Mouse (Mus musculus): Measurements from ENCODE around the gene Polr1d.

Gene Polr1d

DNA sequence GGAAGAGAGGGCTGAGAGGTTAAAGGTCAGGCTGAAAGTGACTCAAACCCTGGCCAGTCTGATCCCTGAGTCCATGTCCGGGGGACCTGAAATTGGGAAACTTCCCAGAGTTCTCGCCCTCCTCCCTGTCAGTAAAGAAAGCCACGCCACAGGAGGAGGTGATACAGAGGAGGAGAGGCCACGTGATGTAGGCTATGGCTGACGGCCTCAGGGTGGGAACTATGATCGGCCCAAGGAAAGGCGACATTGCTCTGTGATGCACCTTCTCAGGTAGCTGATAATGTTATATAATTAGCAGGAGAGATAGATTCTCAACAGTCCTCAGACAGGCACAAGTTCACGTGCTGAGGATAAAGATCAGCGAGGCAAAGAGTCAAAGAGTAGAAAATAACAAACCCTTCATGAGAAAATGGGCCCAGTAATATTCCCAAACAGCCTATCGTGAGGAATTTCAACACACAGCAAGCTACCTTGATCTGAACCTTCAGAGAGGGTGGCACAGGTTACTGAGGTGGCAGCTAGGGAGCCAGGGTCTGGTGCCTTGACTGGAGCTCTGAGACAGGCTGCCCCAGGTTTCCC is 20.0 kb upstream of the Polr1d start:
- no peak for DNase-seq

DNA sequence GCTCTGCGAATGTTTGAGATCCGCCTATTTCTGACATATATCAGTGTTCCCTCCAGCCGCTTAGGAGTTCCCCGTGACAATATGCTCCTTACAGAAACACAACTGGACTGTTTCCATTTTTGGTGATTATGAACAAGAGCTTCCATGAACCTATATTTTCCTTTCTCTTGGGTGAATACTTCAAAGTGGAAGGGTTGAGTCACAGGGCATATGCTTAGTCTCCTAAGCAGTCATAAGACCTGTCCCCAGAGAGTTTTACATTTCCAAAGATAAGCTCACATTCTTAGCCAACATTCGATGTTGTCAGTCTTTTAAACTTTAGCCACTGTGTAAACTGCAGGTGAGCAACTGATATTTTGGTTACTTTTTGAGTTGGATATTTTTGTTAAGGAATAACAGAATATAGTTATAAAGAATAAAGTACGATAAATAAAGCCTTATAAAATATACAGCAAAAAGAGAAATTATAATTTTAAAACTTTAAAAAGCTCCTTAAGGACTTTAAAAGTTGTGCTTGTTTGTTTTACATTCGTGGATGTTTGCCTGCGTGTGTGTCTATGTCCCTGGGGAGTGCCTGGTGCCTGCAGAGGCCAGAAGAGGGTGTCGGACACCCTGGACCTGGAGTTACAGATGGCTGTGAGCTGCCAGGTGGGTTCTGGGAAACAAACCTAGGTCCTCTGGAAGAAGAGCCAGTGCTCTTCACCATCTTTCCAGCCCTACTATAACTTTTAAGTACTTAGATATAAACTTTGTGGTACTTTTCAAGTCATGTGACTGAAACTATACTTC is 19.0 kb upstream of the Polr1d start:
- DNase-seq = no peak

DNA sequence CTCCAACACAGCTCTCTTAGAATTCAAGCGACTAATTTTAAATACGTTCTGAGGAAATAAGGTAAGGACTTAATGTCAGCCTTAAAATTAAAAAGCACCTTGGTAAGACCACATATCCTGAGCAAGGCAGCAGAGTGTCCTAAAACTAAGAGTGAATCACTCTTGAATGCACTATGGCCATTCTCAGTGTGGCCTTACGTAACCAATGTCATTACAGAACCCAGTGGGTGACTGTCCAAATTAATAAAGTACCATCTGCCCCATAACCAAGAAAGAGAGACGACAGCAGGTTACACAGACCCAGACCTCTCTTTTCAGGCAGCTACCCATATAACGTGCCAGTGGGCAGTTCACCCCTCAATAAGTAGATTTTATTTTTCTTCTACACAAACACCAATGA is 18.2 kb upstream of the Polr1d start:
- no peak for DNase-seq

DNA sequence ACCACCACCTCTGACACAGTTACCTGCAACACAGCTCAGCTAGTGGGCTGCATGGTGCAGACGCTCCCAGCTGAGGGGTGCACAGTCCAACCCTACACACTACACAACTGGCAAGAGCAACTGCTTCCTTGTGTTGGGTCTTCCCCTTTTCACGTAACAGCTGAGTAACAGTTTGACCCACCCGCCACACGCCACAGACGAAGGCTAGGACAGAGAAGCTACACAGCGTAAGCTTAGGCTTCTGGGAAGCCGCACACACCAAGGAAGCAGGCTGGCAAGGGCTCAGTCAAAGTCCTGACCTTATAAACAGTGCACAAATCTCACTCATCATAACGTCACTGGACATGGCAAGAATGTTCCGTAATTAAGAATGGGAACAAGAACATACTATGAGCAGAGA is 17.5 kb upstream of the Polr1d start:
- peak in 1 of 2 experiments; percentile 31 for DNase-seq

DNA sequence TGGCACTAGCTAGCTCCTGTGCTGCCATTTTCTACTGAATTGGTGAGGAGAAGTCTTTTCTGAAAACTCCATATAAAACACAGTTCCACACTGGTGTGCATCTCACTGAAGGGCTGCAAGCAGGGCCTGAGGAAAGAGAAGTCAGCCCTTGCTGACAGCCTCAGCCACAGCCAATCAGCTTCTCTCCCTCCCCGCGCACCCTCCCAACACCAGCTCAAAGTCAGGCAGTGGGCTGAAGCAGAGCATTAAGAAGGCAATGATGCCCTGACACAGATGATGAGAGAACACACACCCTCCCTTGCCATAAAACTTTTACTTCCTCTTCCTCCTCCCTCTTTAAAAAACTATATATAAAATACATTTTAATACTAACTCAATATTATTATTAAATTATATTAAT is 16.8 kb upstream of the Polr1d start:
- DNase-seq = peak; percentile 74 to 76

DNA sequence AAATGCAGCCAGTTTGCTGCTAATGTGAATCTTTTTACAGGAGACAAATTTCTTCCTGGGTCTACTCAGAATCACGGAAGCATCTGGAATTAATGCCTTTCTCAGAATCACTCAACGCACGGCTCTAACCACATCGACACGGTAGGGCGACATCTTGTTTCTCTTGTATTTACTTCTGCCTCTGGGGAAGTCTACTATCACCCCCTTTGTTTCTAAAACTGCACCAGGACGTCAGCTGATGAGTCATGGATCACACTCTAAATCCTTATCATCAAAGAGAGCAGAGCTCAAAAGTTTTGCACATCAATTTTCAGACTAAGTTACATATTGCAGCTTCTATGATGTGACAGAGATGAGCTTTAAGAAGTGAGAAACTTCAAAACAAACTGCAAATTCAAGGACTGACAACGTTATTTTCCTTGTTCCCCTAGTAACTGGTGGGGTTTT is 13.6 kb upstream of the Polr1d start:
- peak; percentile 35 to 42 for DNase-seq

DNA sequence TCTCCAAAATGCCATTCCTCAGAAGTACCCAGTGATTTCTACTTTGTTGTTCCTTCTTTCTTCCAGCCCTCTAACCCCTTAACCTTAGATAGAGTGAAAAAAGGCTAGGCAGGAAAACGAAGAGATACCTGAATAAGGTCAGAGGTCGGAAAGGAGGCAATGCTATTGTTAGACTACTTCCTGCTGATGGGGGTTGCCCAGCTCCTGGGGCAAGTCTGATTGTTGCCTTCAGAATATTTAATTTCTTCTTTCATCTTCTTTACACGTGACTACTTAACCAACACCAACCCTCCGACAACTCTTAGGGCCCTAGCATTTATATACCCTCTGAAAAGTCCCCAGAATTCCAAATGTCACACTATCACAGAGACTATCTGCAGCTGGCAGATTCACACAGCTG is 10.7 kb upstream of the Polr1d start:
- DNase-seq = no peak

DNA sequence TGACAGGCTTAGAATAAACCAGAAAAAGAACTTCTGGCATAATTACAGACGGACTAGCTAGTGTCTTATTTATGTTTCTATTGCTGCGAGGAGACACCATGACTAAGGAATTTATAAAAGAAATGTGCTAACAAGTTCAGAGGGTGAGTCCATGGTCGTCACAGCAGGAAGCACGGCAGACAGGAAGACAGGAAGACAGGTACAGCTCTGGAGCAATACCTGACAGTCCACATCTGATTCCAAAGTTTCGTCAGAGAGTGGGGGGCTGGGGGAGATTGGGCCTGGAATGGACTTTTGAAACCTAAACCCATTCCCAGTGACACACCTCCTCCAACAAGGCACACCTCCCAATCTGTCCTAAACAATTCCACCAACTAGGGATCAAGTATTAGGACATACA is 9.9 kb upstream of the Polr1d start:
- no peak for DNase-seq

DNA sequence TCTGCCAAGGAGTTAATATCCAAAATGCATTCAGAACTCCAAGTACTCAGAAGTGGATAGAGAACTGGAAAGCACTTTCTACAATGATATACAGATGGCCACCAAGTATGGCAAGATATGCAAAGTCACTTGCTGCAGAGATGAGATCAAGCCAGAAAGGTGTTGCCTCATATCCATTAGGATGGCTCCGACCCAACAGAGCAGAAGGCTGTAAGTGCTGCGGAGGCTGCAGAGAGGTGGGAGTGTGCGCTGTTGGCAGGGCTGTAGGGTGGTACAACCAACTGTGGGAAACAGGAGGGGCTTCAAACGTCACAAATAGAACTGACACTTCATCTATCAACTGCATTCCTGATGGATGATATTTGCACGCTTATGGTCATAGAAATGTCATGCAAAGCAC is 8.0 kb upstream of the Polr1d start:
- DNase-seq = no peak

DNA sequence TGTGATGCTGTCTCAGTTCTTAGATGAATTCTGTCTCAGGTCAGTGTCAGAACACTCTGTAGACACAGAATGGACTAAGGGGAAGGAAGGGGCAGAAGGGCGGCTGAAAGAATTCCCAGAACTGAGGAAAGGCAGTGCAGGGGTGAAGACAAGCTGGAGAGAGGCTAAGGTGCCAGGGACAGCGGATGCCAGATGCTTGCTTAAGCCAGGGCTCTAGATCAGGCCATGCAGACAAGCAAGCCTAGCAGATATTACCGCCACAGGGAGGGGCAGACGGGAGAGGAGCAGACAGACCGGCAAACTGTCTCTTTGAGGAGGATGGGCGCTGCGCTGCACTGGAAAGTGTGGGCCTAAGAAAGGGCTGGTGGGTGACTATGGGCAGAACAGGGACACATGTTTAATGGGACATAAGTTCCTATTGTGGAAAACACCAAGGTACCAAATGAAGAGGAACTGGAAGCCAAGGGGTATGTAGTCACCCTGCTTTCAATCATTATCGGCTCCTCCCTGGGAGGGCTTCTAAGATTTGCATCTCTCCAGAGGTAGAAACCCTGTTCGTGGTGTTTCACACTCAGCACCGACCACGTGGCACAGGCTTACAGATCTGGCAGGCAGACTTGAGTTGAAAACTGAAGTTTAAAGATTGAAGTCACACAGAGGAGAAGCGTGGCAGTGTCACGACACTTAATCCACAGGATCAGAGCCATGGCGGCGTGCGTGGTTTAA is 5.9 kb upstream of the Polr1d start:
- DNase-seq = no peak

DNA sequence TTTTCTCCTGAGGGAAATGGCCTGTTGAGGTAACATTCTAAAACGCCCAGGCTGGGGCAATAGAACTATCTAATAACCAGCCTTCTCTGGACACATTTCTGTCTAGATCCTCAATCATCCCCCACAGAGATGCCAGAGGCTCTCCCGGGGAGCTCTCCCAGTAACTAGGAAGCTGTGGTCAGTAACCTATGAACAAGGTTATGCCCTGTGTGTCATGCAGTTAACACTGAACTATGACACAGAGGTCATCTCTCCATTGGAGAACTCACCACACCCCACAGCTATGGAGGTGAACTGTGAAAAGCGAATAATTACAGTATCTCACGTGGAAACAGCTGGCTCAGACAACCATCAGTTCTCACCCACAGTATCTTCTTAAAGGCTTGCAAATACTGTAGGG is 5.0 kb upstream of the Polr1d start:
- DNase-seq = no peak

DNA sequence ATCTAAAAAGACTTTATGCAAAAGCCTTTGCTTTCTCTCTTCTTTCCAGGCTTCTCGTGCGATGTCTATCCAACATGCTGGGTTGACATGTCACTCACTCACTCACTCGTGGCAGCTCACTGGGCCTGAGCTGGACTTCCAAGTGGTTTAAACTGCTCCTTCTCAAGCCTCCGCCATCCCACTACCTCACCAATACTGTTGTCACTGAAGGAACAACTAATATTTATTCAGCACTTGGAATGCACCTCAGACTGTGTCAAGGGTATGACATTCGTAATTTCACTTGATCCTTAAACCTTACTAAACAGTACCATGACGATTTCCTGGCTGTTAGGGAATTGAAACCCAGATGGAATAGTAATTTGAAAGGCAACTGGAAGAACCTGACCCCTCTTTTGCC is 3.0 kb upstream of the Polr1d start:
- DNase-seq = no peak

DNA sequence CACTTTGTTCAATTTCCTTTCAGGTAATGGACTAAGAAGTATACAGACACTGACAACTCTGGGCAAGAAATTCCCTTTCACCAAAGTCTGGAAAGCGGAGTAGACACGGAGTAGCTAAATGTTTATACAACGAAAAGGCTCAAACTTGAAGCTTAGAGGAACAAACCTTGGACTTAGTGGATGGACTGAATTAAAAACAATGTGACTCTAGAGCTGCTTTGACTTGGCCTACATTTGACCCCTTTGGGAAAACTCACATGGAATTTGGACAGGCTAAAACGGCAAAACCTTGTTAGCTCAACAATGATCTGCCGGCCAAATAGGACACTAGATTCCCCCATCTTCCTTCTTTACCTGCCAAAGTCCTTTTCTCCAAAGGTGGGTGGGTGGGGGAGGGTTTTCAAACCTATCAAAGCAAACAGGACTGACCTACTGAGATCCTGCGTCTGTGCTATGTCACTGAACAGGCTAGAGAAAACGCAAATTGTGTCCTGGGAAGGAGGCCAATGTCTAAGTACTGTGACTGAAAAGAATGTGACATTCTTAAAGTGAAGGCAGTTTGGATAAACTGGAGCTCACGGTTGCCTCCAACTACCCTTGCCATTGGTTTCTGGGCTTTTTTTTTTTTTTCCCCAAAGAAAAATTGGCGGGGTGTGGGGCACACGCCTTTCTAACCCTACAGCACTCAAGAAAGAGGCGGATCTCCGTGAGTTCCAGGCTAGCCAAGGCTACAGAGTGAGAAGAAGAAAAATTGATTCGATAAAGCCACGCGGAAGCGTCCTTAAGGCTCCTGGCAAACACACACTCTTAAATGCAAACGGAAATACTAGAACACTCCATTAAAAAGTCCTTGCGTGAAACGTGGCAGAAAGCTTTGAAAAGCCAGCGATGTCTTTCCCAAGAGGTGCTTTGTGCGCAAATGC is 1.5 kb upstream of the Polr1d start:
- DNase-seq = no peak

DNA sequence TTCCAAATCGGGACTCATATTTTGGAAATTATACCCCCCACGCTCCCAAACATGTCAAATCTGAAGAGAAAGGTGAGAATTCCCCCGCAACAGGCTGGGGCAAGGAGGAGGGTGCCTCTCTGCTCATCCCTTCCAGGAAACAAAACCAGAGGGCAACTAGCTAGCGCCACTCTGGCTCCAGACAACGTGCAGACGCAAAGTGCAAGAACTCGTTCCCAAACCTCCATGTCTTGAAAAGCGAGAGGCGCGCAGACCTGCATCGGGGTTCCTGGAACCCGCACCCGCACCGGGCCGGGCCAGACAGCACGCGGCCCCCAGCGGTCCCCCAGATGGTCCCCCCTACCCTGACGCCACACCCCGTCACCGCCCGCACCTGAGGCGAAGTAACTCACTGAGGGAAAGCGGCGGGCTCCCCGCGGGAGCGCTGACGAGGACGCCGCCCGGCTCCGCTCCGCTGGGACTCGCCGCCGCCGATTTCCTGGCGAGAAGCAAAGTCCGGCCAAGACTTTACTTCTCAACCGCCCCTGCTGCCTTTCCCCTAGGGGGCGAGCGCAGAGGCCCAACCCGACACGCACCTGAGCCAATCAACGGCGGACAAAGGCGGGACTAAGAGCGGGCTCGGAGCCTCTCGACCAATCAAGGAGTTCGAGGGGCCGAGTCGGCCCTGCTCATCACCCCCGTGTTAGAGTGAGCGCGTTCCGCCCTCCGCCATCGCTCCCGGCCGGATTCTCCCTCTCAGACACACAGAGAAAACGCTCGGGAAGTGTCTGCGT is 638 bp upstream of the Polr1d start, which contains the start of gene Lnx2:
Gene Lnx2 (minus strand): TSS at position 561 of the 773 bp plus-strand sequence.
- peak; percentile 93 to 94 for DNase-seq

DNA sequence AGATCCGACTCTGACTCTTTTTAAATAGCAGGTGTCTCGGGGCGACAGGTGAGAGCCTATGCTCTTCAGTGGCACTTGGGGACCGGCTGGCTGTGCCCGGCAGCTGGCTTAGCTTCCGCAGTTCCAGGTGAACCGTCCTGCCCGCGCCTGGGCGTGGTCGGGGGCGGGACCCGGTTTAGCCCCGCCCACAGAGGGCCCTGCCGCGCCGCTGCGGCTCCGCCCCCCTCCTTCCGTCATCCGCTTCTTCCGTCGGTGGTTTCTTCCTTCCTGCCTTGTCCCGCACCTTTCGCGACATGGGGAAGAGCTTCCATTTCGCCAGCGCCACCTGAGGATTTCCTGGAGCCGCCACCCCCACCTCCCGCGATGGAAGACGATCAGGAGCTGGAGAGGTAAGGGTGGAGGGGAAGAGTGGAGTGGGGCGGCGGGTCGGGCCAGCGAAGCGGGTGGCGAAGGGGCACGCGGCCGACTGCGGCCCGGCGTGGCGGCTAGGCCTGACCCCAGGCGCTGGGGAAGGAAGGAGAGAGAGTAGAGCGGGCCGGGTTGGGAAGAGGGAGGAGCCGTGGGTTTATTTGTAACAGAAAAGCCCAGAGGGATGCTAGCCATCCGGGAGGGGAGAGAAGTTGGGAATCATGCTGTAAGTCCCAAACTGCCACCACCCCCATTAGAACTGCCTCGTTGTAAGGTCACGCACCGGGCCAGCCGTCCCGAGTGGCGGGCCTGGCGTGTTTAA is 620 bp downstream of the Polr1d start:
- DNase-seq = peak; percentile 98 to 99

DNA sequence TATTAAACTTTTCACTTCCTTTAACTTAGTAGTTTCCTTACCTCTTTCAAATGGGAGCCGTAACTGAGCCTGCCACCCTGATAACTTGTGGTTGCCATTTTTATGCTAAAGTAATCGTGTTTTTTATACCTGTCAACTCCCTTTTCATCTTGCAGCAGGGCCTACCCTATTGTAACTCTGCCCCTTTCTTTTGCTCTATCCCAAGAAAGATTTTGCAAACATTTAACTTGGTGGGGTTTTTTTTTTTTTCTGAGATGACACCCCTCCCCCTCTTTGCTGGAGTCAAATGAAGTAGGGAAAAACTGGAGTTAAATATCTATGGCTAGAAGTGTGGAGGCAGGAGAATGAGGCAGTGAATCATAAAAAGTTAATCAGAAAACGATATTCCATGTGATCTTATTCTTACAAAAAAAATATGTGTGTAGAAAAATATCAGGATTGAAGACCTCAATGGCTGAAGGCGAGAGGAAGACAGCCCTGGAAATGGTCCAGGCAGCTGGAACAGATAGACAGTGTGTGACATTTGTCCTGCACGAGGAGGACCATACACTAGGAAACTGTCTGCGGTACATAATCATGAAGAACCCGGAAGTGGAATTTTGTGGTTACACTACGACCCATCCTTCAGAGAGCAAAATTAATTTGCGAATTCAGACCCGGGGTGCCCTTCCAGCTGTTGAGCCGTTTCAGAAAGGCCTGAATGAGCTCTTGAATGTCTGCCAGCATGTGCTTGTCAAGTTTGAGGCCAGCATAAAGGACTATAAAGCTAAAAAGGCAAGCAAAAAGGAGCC is 1.5 kb downstream of the Polr1d start:
- no peak for DNase-seq

DNA sequence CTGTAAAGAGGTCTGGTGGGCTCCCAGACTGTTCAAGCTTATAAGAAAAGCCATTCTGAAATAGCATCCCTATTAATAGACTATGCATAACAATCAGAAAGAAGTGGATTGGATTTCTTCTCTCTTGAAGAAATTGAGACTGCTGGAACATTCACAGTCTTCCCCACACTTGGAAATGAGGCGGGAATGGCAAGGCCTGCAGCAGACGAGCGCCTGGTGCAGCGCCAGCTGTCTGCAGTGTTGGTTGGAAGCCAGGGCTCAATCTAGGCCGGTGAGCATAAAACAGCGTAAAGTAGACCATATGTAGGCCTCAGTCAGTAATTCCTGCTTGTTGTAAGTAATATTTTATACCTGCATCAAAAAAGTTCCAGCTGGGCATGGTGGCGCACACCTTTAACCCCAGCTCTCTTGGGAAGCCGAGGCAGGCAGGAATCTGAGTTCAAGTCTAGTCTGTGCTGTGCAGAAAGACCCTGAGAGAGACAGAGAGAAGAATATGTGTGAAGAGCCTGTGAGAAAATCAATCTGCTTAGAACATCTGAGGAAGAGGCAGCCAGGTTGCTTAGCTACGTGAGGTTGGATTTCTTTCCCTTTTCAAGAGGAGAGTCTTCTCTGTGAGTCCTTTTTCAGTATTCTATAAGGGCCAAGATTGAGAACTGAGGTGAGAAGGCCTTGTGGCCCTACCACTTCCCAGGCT is 8.5 kb downstream of the Polr1d start:
- no peak for DNase-seq

DNA sequence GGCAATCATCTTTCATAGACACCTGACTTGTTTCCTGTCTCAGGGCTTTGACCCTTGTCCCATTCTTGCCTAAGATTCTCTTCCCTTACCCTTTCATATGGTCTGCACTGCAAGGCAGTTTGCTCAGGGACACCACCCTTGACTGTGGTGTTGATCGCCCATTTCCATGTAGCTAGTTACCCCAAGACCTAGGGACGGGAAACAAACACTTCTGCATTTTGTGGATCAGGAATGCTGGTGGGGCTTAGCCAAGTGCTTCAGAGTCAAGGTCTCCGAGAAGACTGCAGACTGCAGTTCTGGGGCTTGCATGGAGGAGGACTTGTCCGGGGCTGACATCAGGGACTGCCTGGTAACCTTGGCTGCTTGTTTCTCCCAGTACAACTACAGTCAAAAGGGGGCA is 10.0 kb downstream of the Polr1d start:
- no peak for DNase-seq

DNA sequence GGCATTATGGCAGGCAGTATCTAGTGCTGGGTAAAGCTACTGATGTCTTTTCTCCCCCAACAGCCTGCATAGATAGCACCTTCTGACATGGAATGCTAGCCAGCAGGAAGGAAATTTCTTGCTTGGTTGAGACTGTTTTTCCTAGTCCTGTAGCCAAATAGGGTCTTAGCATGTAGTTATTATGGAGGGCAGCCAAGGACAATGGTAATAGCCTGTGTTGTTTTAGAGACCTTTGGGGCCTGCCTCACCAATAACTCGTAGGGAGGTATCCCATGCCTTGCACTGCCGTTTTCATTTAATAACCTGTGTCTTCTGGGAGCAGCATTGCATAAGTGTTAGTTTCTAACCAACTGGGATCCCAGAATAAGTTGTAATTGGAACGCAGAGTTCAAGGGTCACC is 13.0 kb downstream of the Polr1d start:
- DNase-seq = no peak

All from B cell, adult 2 months (primary cell).